Mouse (Mus musculus): ENCODE data around the gene Myo9b. TPM values are rescaled to one million over a fixed set of nuclear protein-coding genes. Genes with fewer than 3 reads are reported as not detected.

Gene Myo9b
- polyA plus RNA-seq, 1 experiment from 2014 or later, result 23.9 TPM

GRCm38 (mm10) chr8:71376423-71377030, 104.0 kb downstream of the Myo9b start:
- peaks cover 6% of the 10 kb centered on the region; the same call in 1 of the 2 replicates for H3K27me3 ChIP-seq (replicated peaks; ENCODE audit: control insufficient read depth, insufficient read depth, low read length)
- 0 out of 2 replicates have a peak, but pooled peaks cover 2% of the 10 kb centered on the region for H3K36me3 ChIP-seq (ENCODE audit: control insufficient read depth, insufficient read depth)
- 28% methylated on average over 8 of the region's 8 CpGs for WGBS
- peak overlapping the region; percentile 75 for H3K4me2 ChIP-seq (ENCODE audit: low read length)
- no peaks in the 10 kb centered on the region for H3K9me3 ChIP-seq (ENCODE audit: control insufficient read depth, low read length)
- no peak for ATAC-seq
- H3K4me3 ChIP-seq (replicated peaks; ENCODE audit: low read length), result peak overlapping the region; percentile 45
- H3K9ac ChIP-seq (replicated peaks; ENCODE audit: low read depth, low read length), result peak overlapping the region; percentile 70
- H3K4me1 ChIP-seq (replicated peaks; ENCODE audit: control insufficient read depth, insufficient read depth, low read length), result peaks cover 38% of the 10 kb centered on the region
- no peak overlapping the region for H3K27ac ChIP-seq (ENCODE audit: low read length)

GRCm38 (mm10) chr8:71379008-71379407, 106.5 kb downstream of the Myo9b start:
- H3K27ac ChIP-seq (ENCODE audit: low read length), result no peak overlapping the region
- H3K4me2 ChIP-seq (ENCODE audit: low read length), result peak overlapping the region; percentile 95; the same call in 1 of the 2 replicates
- ATAC-seq, result no peak
- WGBS, result 28% methylated on average over 4 of the region's 4 CpGs
- H3K4me1 ChIP-seq (replicated peaks; ENCODE audit: control insufficient read depth, insufficient read depth, low read length), result peaks cover 43% of the 10 kb centered on the region
- H3K27me3 ChIP-seq (replicated peaks; ENCODE audit: control insufficient read depth, insufficient read depth, low read length), result peaks cover 6% of the 10 kb centered on the region; the same call in 1 of the 2 replicates
- no peak overlapping the region for H3K9ac ChIP-seq (replicated peaks; ENCODE audit: low read depth, low read length)
- H3K9me3 ChIP-seq (ENCODE audit: control insufficient read depth, low read length), result no peaks in the 10 kb centered on the region
- 0 out of 2 replicates have a peak, but pooled peaks cover 2% of the 10 kb centered on the region for H3K36me3 ChIP-seq (ENCODE audit: control insufficient read depth, insufficient read depth)
- no peak overlapping the region for H3K4me3 ChIP-seq (replicated peaks; ENCODE audit: low read length)

GRCm38 (mm10) chr8:71379512-71380075, 107.1 kb downstream of the Myo9b start:
- 0 out of 2 replicates have a peak overlapping the region, but pooled peaks have one; percentile 2 for H3K9ac ChIP-seq (replicated peaks; ENCODE audit: low read depth, low read length)
- H3K9me3 ChIP-seq (ENCODE audit: control insufficient read depth, low read length), result no peaks in the 10 kb centered on the region
- H3K27ac ChIP-seq (ENCODE audit: low read length), result no peak overlapping the region
- ATAC-seq, result no peak
- H3K36me3 ChIP-seq (ENCODE audit: control insufficient read depth, insufficient read depth), result 0 out of 2 replicates have a peak, but pooled peaks cover 2% of the 10 kb centered on the region
- H3K4me2 ChIP-seq (ENCODE audit: low read length), result peak overlapping the region; percentile 95
- 42% methylated on average over 3 of the region's 3 CpGs for WGBS
- H3K4me1 ChIP-seq (replicated peaks; ENCODE audit: control insufficient read depth, insufficient read depth, low read length), result peaks cover 43% of the 10 kb centered on the region
- H3K27me3 ChIP-seq (replicated peaks; ENCODE audit: control insufficient read depth, insufficient read depth, low read length), result peaks cover 6% of the 10 kb centered on the region; the same call in 1 of the 2 replicates
- peak overlapping the region; percentile 72 for H3K4me3 ChIP-seq (replicated peaks; ENCODE audit: low read length)

- peaks cover 41% of the 10 kb centered on the region for H3K4me1 ChIP-seq (replicated peaks; ENCODE audit: control insufficient read depth, insufficient read depth, low read length)
- H3K27me3 ChIP-seq (replicated peaks; ENCODE audit: control insufficient read depth, insufficient read depth, low read length), result peaks cover 6% of the 10 kb centered on the region; the same call in 1 of the 2 replicates
- peak overlapping the region; percentile 72 for H3K4me3 ChIP-seq (replicated peaks; ENCODE audit: low read length)
- peak overlapping the region; percentile 95 for H3K4me2 ChIP-seq (ENCODE audit: low read length)
- no peak for ATAC-seq
- no peaks in the 10 kb centered on the region for H3K9me3 ChIP-seq (ENCODE audit: control insufficient read depth, low read length)
- H3K9ac ChIP-seq (replicated peaks; ENCODE audit: low read depth, low read length), result peak overlapping the region; percentile 79
- no peak overlapping the region for H3K27ac ChIP-seq (ENCODE audit: low read length)
- H3K36me3 ChIP-seq (ENCODE audit: control insufficient read depth, insufficient read depth), result 0 out of 2 replicates have a peak, but pooled peaks cover 2% of the 10 kb centered on the region
- WGBS, result 1% methylated on average over 72 of the region's 72 CpGs
Measured at GRCm38 (mm10) chr8:71380178-71381171, 108.0 kb downstream of the Myo9b start.

- peak; percentile 7 for ATAC-seq
- H3K4me1 ChIP-seq (replicated peaks; ENCODE audit: control insufficient read depth, insufficient read depth, low read length), result peaks cover 30% of the 10 kb centered on the region
- peak within 1 kb of the TSS; percentile 95 for H3K4me2 ChIP-seq (ENCODE audit: low read length)
- H3K9me3 ChIP-seq (ENCODE audit: control insufficient read depth, low read length), result no peaks in the 10 kb centered on the region
- WGBS, result under 1% methylated on average over 56 of the region's 89 CpGs
- H3K9ac ChIP-seq (replicated peaks; ENCODE audit: low read depth, low read length), result peak within 1 kb of the TSS; percentile 79
- H3K4me3 ChIP-seq (replicated peaks; ENCODE audit: low read length), result peak within 1 kb of the TSS; percentile 72
- peak within 1 kb of the TSS; percentile 62; the same call in 1 of the 2 replicates for H3K27ac ChIP-seq (ENCODE audit: low read length)
- peaks cover 6% of the 10 kb centered on the region; the same call in 1 of the 2 replicates for H3K27me3 ChIP-seq (replicated peaks; ENCODE audit: control insufficient read depth, insufficient read depth, low read length)
- H3K36me3 ChIP-seq (ENCODE audit: control insufficient read depth, insufficient read depth), result 0 out of 2 replicates have a peak, but pooled peaks cover 2% of the 10 kb centered on the region
Measured at GRCm38 (mm10) chr8:71381421-71381970, 109.0 kb downstream of the Myo9b start, which contains the start of gene Nr2f6. Gene Nr2f6 (minus strand): TSS chr8:71381960.

GRCm38 (mm10) chr8:71381971-71382961, 109.8 kb downstream of the Myo9b start:
- peaks cover 6% of the 10 kb centered on the region; the same call in 1 of the 2 replicates for H3K27me3 ChIP-seq (replicated peaks; ENCODE audit: control insufficient read depth, insufficient read depth, low read length)
- peak overlapping the region; percentile 72 for H3K4me3 ChIP-seq (replicated peaks; ENCODE audit: low read length)
- 3% methylated on average over 52 of the region's 80 CpGs for WGBS
- ATAC-seq, result peak; percentile 71
- no peaks in the 10 kb centered on the region for H3K9me3 ChIP-seq (ENCODE audit: control insufficient read depth, low read length)
- peaks cover 26% of the 10 kb centered on the region for H3K4me1 ChIP-seq (replicated peaks; ENCODE audit: control insufficient read depth, insufficient read depth, low read length)
- peak overlapping the region; percentile 79 for H3K9ac ChIP-seq (replicated peaks; ENCODE audit: low read depth, low read length)
- 0 out of 2 replicates have a peak, but pooled peaks cover 2% of the 10 kb centered on the region for H3K36me3 ChIP-seq (ENCODE audit: control insufficient read depth, insufficient read depth)
- H3K4me2 ChIP-seq (ENCODE audit: low read length), result peak overlapping the region; percentile 95
- peak overlapping the region; percentile 62; the same call in 1 of the 2 replicates for H3K27ac ChIP-seq (ENCODE audit: low read length)

- Histone ChIP-seq H3K36me3 (ENCODE audit: control insufficient read depth, insufficient read depth) (no peaks in the 10 kb centered on the region), H3K4me3 (replicated peaks; ENCODE audit: low read length) (no peak overlapping the region), H3K27ac (ENCODE audit: low read length) (no peak overlapping the region), H3K27me3 (replicated peaks; ENCODE audit: control insufficient read depth, insufficient read depth, low read length) (peaks cover 6% of the 10 kb centered on the region; the same call in 1 of the 2 replicates), H3K9me3 (ENCODE audit: control insufficient read depth, low read length) (no peaks in the 10 kb centered on the region), H3K9ac (replicated peaks; ENCODE audit: low read depth, low read length) (no peak overlapping the region), H3K4me2 (ENCODE audit: low read length) (no peak overlapping the region), H3K4me1 (replicated peaks; ENCODE audit: control insufficient read depth, insufficient read depth, low read length) (peaks cover 26% of the 10 kb centered on the region)
- 22% methylated on average over 12 of the region's 12 CpGs for WGBS
- ATAC-seq, result no peak
Measured at GRCm38 (mm10) chr8:71383396-71383795, 110.9 kb downstream of the Myo9b start.

- no peak overlapping the region for H3K4me3 ChIP-seq (replicated peaks; ENCODE audit: low read length)
- H3K27ac ChIP-seq (ENCODE audit: low read length), result no peak overlapping the region
- no peak for ATAC-seq
- no peak overlapping the region for H3K9ac ChIP-seq (replicated peaks; ENCODE audit: low read depth, low read length)
- H3K9me3 ChIP-seq (ENCODE audit: control insufficient read depth, low read length), result no peaks in the 10 kb centered on the region
- H3K27me3 ChIP-seq (replicated peaks; ENCODE audit: control insufficient read depth, insufficient read depth, low read length), result peaks cover 6% of the 10 kb centered on the region; the same call in 1 of the 2 replicates
- no peak overlapping the region for H3K4me2 ChIP-seq (ENCODE audit: low read length)
- H3K36me3 ChIP-seq (ENCODE audit: control insufficient read depth, insufficient read depth), result no peaks in the 10 kb centered on the region
- H3K4me1 ChIP-seq (replicated peaks; ENCODE audit: control insufficient read depth, insufficient read depth, low read length), result peaks cover 26% of the 10 kb centered on the region
- 58% methylated on average over 3 of the region's 3 CpGs for WGBS
Measured at GRCm38 (mm10) chr8:71383860-71384259, 111.3 kb downstream of the Myo9b start.

Measured in forebrain, embryonic 16.5 days (tissue).